Mouse (Mus musculus) lung, postnatal 0 days (tissue): Measurements from ENCODE around the gene Ddr2.

Experiments used
- CTCF ChIP-seq: IDR thresholded peaks from 2 replicates; pipeline ENCODE4 v1.5.1; 2016; ENCODE audit warnings: antibody characterized with exemption, mild to moderate bottlenecking
- EP300 ChIP-seq: IDR thresholded peaks from 2 replicates; pipeline ENCODE4 v1.6.1; 2016; ENCODE audit warnings: antibody characterized with exemption, mild to moderate bottlenecking, control low read depth

- TF ChIP-seq CTCF (no peak), EP300 (no peak)
Observed at GRCm38 (mm10) chr1:170059347-170059746, 51.2 kb downstream of the Ddr2 start.
